Mouse (Mus musculus) embryonic facial prominence, embryonic 12.5 days (tissue): ENCODE results near the gene Dnajc19. TPM values are rescaled to one million over a fixed set of nuclear protein-coding genes. Genes with fewer than 3 reads are reported as not detected.
"Not testable (repeated sequence)": the region's sequence is repeated elsewhere in the genome, so short reads cannot be mapped to it uniquely, and the experiment has no call there.

Experiments
- ATAC-seq: fragments of 200-750 bp; cut with Nextera tagmentation; 2 replicates; pipeline ENCODE4 v1.8.0; 2017; ENCODE audit not compliant: insufficient number of reproducible peaks, insufficient read depth, low FRiP score, low TSS enrichment
- H3K27ac ChIP-seq: fragments of 300-500 bp; sonication (generic); 2 replicates; pipeline ENCODE4 v1.5.1; 2016; ENCODE audit warnings: mild to moderate bottlenecking
- H3K27me3 ChIP-seq: fragments of 300-500 bp; sonication (generic); 2 replicates; pipeline ENCODE4 v1.6.1; 2016; ENCODE audit warnings: mild to moderate bottlenecking, moderate library complexity
- H3K36me3 ChIP-seq: fragments of 300-500 bp; sonication (generic); 2 replicates; pipeline ENCODE4 v1.6.1; 2016; ENCODE audit warnings: mild to moderate bottlenecking
- H3K4me1 ChIP-seq: fragments of 300-500 bp; sonication (generic); 2 replicates; pipeline ENCODE4 v1.6.1; 2016
- H3K4me2 ChIP-seq: fragments of 300-500 bp; sonication (generic); replicated peaks from 2 replicates; pipeline ENCODE4 v1.6.1; 2016; ENCODE audit warnings: mild to moderate bottlenecking, moderate library complexity
- H3K4me3 ChIP-seq: fragments of 300-500 bp; sonication (generic); 2 replicates; pipeline ENCODE4 v1.5.1; 2016; ENCODE audit warnings: mild to moderate bottlenecking
- H3K9ac ChIP-seq: fragments of 300-500 bp; sonication (generic); 2 replicates; pipeline ENCODE4 v1.6.1; 2016; ENCODE audit warnings: mild to moderate bottlenecking, moderate library complexity
- H3K9me3 ChIP-seq: fragments of 300-500 bp; sonication (generic); 2 replicates; pipeline ENCODE4 v1.6.1; 2016; ENCODE audit warnings: mild to moderate bottlenecking, moderate library complexity
- WGBS: fragments of 180-500 bp; shearing (Covaris S2); methylation state at CpG from one replicate; pipeline ENCODE4 v1.1.7; 2016; 5-methylcytosine and 5-hydroxymethylcytosine counted together
- polyA plus RNA-seq: library from polyadenylated mRNA; unstranded; fragments of >200 nt; fragmentation: Nextera tagmentation; extraction: Ambion mirVana; gene quantifications from 2 replicates; pipeline ENCODE4 v1.2.1, GENCODE M21; 2016

Dnajc19 gene
- polyA plus RNA-seq, 1 experiment from 2014 or later = 138 TPM

DNA sequence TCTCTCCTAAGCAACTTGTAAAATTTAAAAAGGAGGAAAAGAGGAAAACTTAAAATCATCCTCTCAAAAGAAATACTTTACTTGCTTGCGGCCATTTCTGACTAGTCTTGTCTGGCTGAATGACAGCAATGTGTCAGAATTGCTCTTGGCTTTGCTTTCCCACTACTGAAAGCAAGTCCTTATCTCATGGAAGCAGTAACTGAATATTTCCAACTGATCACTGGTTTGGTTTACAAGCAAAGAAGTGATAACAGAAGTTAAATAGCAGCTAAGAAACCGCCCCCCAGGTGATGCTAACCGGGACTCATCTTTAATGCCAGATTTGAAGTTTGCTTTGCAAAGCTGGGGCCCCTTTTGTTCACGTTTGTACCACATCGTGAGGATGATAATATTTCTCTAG, 2.5 kb upstream of the Dnajc19 start:
- no peak for ATAC-seq
- Histone ChIP-seq H3K4me1 (peaks cover 13% of the 10 kb centered on the region), H3K4me3 (no peak overlapping the region), H3K27me3 (no peaks in the 10 kb centered on the region), H3K36me3 (no peaks in the 10 kb centered on the region), H3K9me3 (no peaks in the 10 kb centered on the region), H3K9ac (no peak overlapping the region), H3K4me2 (no peak overlapping the region), H3K27ac (no peak overlapping the region)
- 77% methylated on average over 5 of the region's 5 CpGs for WGBS

GRCm38 (mm10) chr3:34081929-34082328, 808 bp upstream of the Dnajc19 start:
- H3K9me3 ChIP-seq = no peaks in the 10 kb centered on the region
- ATAC-seq = no peak
- H3K36me3 ChIP-seq = no peaks in the 10 kb centered on the region
- H3K27me3 ChIP-seq = no peaks in the 10 kb centered on the region
- H3K27ac ChIP-seq = no peak overlapping the region
- peaks cover 13% of the 10 kb centered on the region for H3K4me1 ChIP-seq
- H3K4me2 ChIP-seq = peak overlapping the region; percentile 58
- WGBS = 83% methylated on average over 3 of the region's 3 CpGs
- peak overlapping the region; percentile 74 for H3K4me3 ChIP-seq
- H3K9ac ChIP-seq = no peak overlapping the region

- Histone ChIP-seq H3K9me3 (no peaks in the 10 kb centered on the region), H3K27ac (no peak overlapping the region), H3K4me1 (peaks cover 10% of the 10 kb centered on the region), H3K36me3 (peaks cover 9% of the 10 kb centered on the region), H3K4me2 (no peak overlapping the region), H3K4me3 (no peak overlapping the region), H3K9ac (no peak overlapping the region), H3K27me3 (no peaks in the 10 kb centered on the region)
- no peak for ATAC-seq
- WGBS = 81% methylated on average over 6 of the region's 6 CpGs
These were observed 4.9 kb downstream of the Dnajc19 start for GRCm38 (mm10) chr3:34076058-34076759.

GRCm38 (mm10) chr3:34072726-34073125, 8.4 kb downstream of the Dnajc19 start:
- no peak overlapping the region for H3K27ac ChIP-seq
- H3K4me2 ChIP-seq = no peak overlapping the region
- peaks cover 9% of the 10 kb centered on the region for H3K36me3 ChIP-seq
- no peak for ATAC-seq
- H3K9me3 ChIP-seq = no peaks in the 10 kb centered on the region
- no peak overlapping the region for H3K4me3 ChIP-seq
- 93% methylated on average over 6 of the region's 6 CpGs for WGBS
- H3K27me3 ChIP-seq = no peaks in the 10 kb centered on the region
- H3K9ac ChIP-seq = no peak overlapping the region
- no peaks in the 10 kb centered on the region for H3K4me1 ChIP-seq

GRCm38 (mm10) chr3:34068943-34069342, 12.2 kb downstream of the Dnajc19 start:
- H3K9ac ChIP-seq, H3K9me3 ChIP-seq, H3K4me1 ChIP-seq, H3K4me2 ChIP-seq, ATAC-seq, H3K27ac ChIP-seq, H3K4me3 ChIP-seq, H3K27me3 ChIP-seq: not testable (repeated sequence)
- peaks cover 15% of the 10 kb centered on the region for H3K36me3 ChIP-seq
- 94% methylated on average over 7 of the region's 7 CpGs for WGBS

GRCm38 (mm10) chr3:34062352-34062751, 18.8 kb downstream of the Dnajc19 start:
- Histone ChIP-seq H3K4me3 (no peak overlapping the region), H3K9me3 (no peaks in the 10 kb centered on the region), H3K27ac (no peak overlapping the region), H3K27me3 (no peaks in the 10 kb centered on the region), H3K36me3 (peaks cover 40% of the 10 kb centered on the region), H3K4me2 (no peak overlapping the region), H3K9ac (no peak overlapping the region), H3K4me1 (no peaks in the 10 kb centered on the region)
- 86% methylated on average over 2 of the region's 2 CpGs for WGBS
- no peak for ATAC-seq

- Histone ChIP-seq H3K27ac (no peak overlapping the region), H3K9me3 (no peaks in the 10 kb centered on the region), H3K4me1 (peaks cover 3% of the 10 kb centered on the region; the same call in 1 of the 2 replicates), H3K4me3 (no peak overlapping the region), H3K36me3 (peaks cover 26% of the 10 kb centered on the region), H3K27me3 (no peaks in the 10 kb centered on the region), H3K4me2 (no peak overlapping the region), H3K9ac (no peak overlapping the region)
- no peak for ATAC-seq
- 89% methylated on average over 4 of the region's 4 CpGs for WGBS
These were observed 39.1 kb downstream of the Dnajc19 start for GRCm38 (mm10) chr3:34041990-34042389.

- no peak overlapping the region for H3K9ac ChIP-seq
- 83% methylated on average over 3 of the region's 3 CpGs for WGBS
- H3K4me3 ChIP-seq = no peak overlapping the region
- H3K27ac ChIP-seq = no peak overlapping the region
- no peaks in the 10 kb centered on the region for H3K9me3 ChIP-seq
- no peak overlapping the region for H3K4me2 ChIP-seq
- ATAC-seq = no peak
- no peaks in the 10 kb centered on the region for H3K27me3 ChIP-seq
- peaks cover 13% of the 10 kb centered on the region; the same call in 1 of the 2 replicates for H3K4me1 ChIP-seq
- H3K36me3 ChIP-seq = no peaks in the 10 kb centered on the region
These were observed 45.4 kb downstream of the Dnajc19 start for GRCm38 (mm10) chr3:34035706-34036105.

- no peak overlapping the region for H3K9ac ChIP-seq
- H3K4me3 ChIP-seq = no peak overlapping the region
- peaks cover 13% of the 10 kb centered on the region; the same call in 1 of the 2 replicates for H3K4me1 ChIP-seq
- no peak for ATAC-seq
- H3K27ac ChIP-seq = no peak overlapping the region
- no peaks in the 10 kb centered on the region for H3K36me3 ChIP-seq
- no peaks in the 10 kb centered on the region for H3K27me3 ChIP-seq
- WGBS = 86% methylated on average over 1 of the region's 1 CpGs
- no peaks in the 10 kb centered on the region for H3K9me3 ChIP-seq
- no peak overlapping the region for H3K4me2 ChIP-seq
These were observed 46.3 kb downstream of the Dnajc19 start for GRCm38 (mm10) chr3:34034803-34035202.

DNA sequence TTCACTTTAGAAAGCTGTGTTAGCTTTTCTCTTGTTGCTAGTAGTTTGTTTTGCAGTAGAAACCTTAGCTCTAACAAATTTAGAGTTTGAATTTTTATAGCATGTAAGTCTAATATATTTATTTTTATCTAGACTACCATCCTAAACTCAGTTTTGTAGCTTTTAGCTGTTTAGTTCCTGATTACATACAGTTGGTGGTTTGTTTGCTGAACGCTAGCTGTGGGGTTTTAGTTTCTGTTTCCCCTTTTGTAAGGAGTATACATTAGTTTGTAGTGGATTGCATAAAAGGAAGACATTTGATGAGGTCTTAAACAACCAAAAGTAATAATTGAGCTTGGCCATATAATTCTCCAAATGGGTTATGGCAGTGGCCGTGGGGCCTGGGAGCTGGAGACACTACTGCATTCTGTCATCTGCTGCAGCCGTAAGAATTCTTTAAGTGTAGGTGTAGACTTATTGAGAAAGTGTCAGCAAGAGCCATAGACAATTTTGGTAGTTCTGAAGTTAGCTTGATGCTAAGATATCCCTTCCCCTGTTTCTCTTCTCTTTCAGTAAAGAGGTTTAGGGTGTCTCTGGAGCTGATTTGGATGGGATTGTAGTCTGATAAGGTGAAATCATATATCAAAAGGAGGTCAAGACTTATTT, 47.3 kb downstream of the Dnajc19 start:
- Histone ChIP-seq H3K27ac (no peak overlapping the region), H3K9me3 (no peaks in the 10 kb centered on the region), H3K27me3 (no peaks in the 10 kb centered on the region), H3K4me1 (peaks cover 13% of the 10 kb centered on the region; the same call in 1 of the 2 replicates), H3K36me3 (no peaks in the 10 kb centered on the region), H3K9ac (no peak overlapping the region), H3K4me2 (no peak overlapping the region), H3K4me3 (no peak overlapping the region)
- ATAC-seq = no peak
- WGBS = 79% methylated on average over 3 of the region's 3 CpGs

DNA sequence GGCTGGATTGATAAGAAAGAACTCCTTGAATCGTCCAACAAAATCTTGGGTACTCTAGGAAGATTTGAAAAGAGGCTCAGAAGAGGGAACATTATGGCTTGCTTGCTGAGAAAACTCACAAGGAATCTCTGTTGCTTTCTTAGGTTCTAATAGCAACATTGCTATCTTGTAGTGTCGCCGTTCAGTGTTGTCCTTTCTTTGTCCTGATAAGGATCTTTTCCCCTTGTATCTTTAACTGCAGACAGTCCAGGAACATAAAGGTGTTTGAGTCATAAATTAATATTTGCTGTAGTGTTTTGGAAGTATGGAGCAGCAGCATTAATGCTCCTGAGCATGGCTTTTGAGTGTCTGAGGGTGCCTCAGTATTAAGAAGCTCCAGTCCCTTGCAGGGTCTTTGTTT, 50.5 kb downstream of the Dnajc19 start:
- no peak overlapping the region for H3K27ac ChIP-seq
- H3K4me3 ChIP-seq = no peak overlapping the region
- H3K9me3 ChIP-seq = no peaks in the 10 kb centered on the region
- no peaks in the 10 kb centered on the region for H3K36me3 ChIP-seq
- ATAC-seq = no peak
- H3K4me2 ChIP-seq = no peak overlapping the region
- H3K27me3 ChIP-seq = no peaks in the 10 kb centered on the region
- WGBS = 82% methylated on average over 3 of the region's 3 CpGs
- peaks cover 8% of the 10 kb centered on the region; the same call in 1 of the 2 replicates for H3K4me1 ChIP-seq
- no peak overlapping the region for H3K9ac ChIP-seq

DNA sequence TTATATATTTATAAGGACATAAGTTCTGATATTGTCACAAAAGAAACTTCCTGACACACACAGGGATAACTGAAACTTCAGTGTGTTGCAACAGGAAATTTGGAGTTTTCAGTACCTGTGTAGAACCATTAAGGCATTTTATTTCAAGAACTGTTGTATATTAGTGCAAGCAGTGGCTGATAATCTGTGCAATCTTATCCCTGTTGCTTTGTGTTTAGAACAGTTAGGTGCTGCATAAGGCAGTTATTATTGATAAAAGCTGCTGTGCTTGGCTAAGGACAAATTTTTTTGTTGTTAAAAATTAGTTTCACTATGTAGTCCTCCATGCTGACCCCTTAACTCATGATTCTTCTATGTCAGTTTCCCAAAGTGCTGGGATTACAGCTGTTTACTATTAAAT, 52.2 kb downstream of the Dnajc19 start:
- H3K27me3 ChIP-seq = no peaks in the 10 kb centered on the region
- no peaks in the 10 kb centered on the region for H3K9me3 ChIP-seq
- H3K27ac ChIP-seq = no peak overlapping the region
- no peak overlapping the region for H3K4me3 ChIP-seq
- no peaks in the 10 kb centered on the region for H3K36me3 ChIP-seq
- ATAC-seq = no peak
- H3K4me2 ChIP-seq = no peak overlapping the region
- peaks cover under 1% of the 10 kb centered on the region; the same call in 1 of the 2 replicates for H3K4me1 ChIP-seq
- H3K9ac ChIP-seq = no peak overlapping the region
